Mouse (Mus musculus): Measurements from ENCODE around the gene Cnnm4. TPM values are rescaled to one million over a fixed set of nuclear protein-coding genes. Genes with fewer than 3 reads are reported as not detected.

The Cnnm4 gene
- total and polyA plus RNA-seq, 2 experiments from 2014 or later, result 10.0 to 18.5 TPM

- Histone ChIP-seq H3K27me3 (ENCODE audit: insufficient read depth, low read length) (no peaks in the 10 kb centered on the region), H3K4me1 (ENCODE audit: insufficient read depth, low read length) (no peaks in the 10 kb centered on the region), H3K36me3 (ENCODE audit: insufficient read depth, low read length) (peaks cover 19% of the 10 kb centered on the region), H3K9ac (replicated peaks; ENCODE audit: low read length) (no peak overlapping the region), H3K27ac (no peak overlapping the region), H3K9me3 (ENCODE audit: low read length) (no peaks in the 10 kb centered on the region), H3K4me2 (ENCODE audit: low read depth, low read length) (no peak overlapping the region), H3K4me3 (ENCODE audit: low read length) (no peak overlapping the region)
- DNase-seq (ENCODE audit: low spot score) (no peak), ATAC-seq (no peak)
- no peak for TF ChIP-seq CTCF (IDR thresholded peaks at IDR 0.05; ENCODE audit: low read depth)
- 48% methylated on average over 2 of the region's 2 CpGs for WGBS
These were observed 25.9 kb downstream of the Cnnm4 start for GRCm38 (mm10) chr1:36497312-36497711.

- no peak overlapping the region for H3K4me3 ChIP-seq (ENCODE audit: low read length)
- no peaks in the 10 kb centered on the region for H3K9me3 ChIP-seq (ENCODE audit: low read length)
- DNase-seq (ENCODE audit: low spot score), result peak; percentile 85
- WGBS, result 5% methylated on average over 3 of the region's 3 CpGs
- H3K36me3 ChIP-seq (ENCODE audit: insufficient read depth, low read length), result peaks cover 19% of the 10 kb centered on the region
- no peak overlapping the region for H3K27ac ChIP-seq
- ATAC-seq, result peak; percentile 43
- H3K4me2 ChIP-seq (ENCODE audit: low read depth, low read length), result no peak overlapping the region
- H3K9ac ChIP-seq (replicated peaks; ENCODE audit: low read length), result no peak overlapping the region
- TF ChIP-seq CTCF (IDR thresholded peaks at IDR 0.05; ENCODE audit: low read depth), result peak; percentile 93
- H3K4me1 ChIP-seq (ENCODE audit: insufficient read depth, low read length), result no peaks in the 10 kb centered on the region
- no peaks in the 10 kb centered on the region for H3K27me3 ChIP-seq (ENCODE audit: insufficient read depth, low read length)
These were observed 29.8 kb downstream of the Cnnm4 start for GRCm38 (mm10) chr1:36501261-36501660.

- H3K9ac ChIP-seq (replicated peaks; ENCODE audit: low read length), result no peak overlapping the region
- H3K4me1 ChIP-seq (ENCODE audit: insufficient read depth, low read length), result peaks cover 2% of the 10 kb centered on the region; the same call in 1 of the 2 replicates
- no peak overlapping the region for H3K4me2 ChIP-seq (ENCODE audit: low read depth, low read length)
- WGBS, result 80% methylated on average over 5 of the region's 5 CpGs
- TF ChIP-seq CTCF (IDR thresholded peaks at IDR 0.05; ENCODE audit: low read depth), result no peak
- ATAC-seq, result no peak
- H3K36me3 ChIP-seq (ENCODE audit: insufficient read depth, low read length), result peaks cover 9% of the 10 kb centered on the region; the same call in 1 of the 2 replicates
- no peak overlapping the region for H3K4me3 ChIP-seq (ENCODE audit: low read length)
- no peak for DNase-seq (ENCODE audit: low spot score)
- no peaks in the 10 kb centered on the region for H3K9me3 ChIP-seq (ENCODE audit: low read length)
- no peak overlapping the region for H3K27ac ChIP-seq
- H3K27me3 ChIP-seq (ENCODE audit: insufficient read depth, low read length), result no peaks in the 10 kb centered on the region
These were observed 36.8 kb downstream of the Cnnm4 start for GRCm38 (mm10) chr1:36508238-36508637.

GRCm38 (mm10) chr1:36511289-36512021, 40.0 kb downstream of the Cnnm4 start, which contains the start of gene Cnnm3:
Gene Cnnm3, plus strand, starts transcription at chr1:36511867.
- ATAC-seq (peak; percentile 97), DNase-seq (ENCODE audit: low spot score) (peak; percentile 98)
- Histone ChIP-seq H3K27me3 (ENCODE audit: insufficient read depth, low read length) (no peaks in the 10 kb centered on the region), H3K4me3 (ENCODE audit: low read length) (peak within 1 kb of the TSS; percentile 93), H3K4me2 (ENCODE audit: low read depth, low read length) (peak within 1 kb of the TSS; percentile 87), H3K9ac (replicated peaks; ENCODE audit: low read length) (peak within 1 kb of the TSS; percentile 83), H3K9me3 (ENCODE audit: low read length) (no peaks in the 10 kb centered on the region), H3K27ac (peak within 1 kb of the TSS; percentile 97), H3K36me3 (ENCODE audit: insufficient read depth, low read length) (peaks cover 9% of the 10 kb centered on the region; the same call in 1 of the 2 replicates), H3K4me1 (ENCODE audit: insufficient read depth, low read length) (peaks cover 20% of the 10 kb centered on the region)
- peak; percentile 62 for TF ChIP-seq CTCF (IDR thresholded peaks at IDR 0.05; ENCODE audit: low read depth)
- WGBS, result 1% methylated on average over 50 of the region's 51 CpGs

- H3K27me3 ChIP-seq (ENCODE audit: insufficient read depth, low read length), result no peaks in the 10 kb centered on the region
- peak overlapping the region; percentile 97 for H3K27ac ChIP-seq
- peak overlapping the region; percentile 83 for H3K9ac ChIP-seq (replicated peaks; ENCODE audit: low read length)
- DNase-seq (ENCODE audit: low spot score) (peak; percentile 75), ATAC-seq (peak; percentile 67)
- peak overlapping the region; percentile 87 for H3K4me2 ChIP-seq (ENCODE audit: low read depth, low read length)
- H3K9me3 ChIP-seq (ENCODE audit: low read length), result no peaks in the 10 kb centered on the region
- H3K4me1 ChIP-seq (ENCODE audit: insufficient read depth, low read length), result peaks cover 20% of the 10 kb centered on the region
- no peak for TF ChIP-seq CTCF (IDR thresholded peaks at IDR 0.05; ENCODE audit: low read depth)
- peak overlapping the region; percentile 93 for H3K4me3 ChIP-seq (ENCODE audit: low read length)
- H3K36me3 ChIP-seq (ENCODE audit: insufficient read depth, low read length), result peaks cover 6% of the 10 kb centered on the region; the same call in 1 of the 2 replicates
- under 1% methylated on average over 83 of the region's 126 CpGs for WGBS
These were observed 40.9 kb downstream of the Cnnm4 start for GRCm38 (mm10) chr1:36512089-36512965.

GRCm38 (mm10) chr1:36512966-36513280, 41.5 kb downstream of the Cnnm4 start:
- TF ChIP-seq CTCF (IDR thresholded peaks at IDR 0.05; ENCODE audit: low read depth), result no peak
- no peaks in the 10 kb centered on the region for H3K27me3 ChIP-seq (ENCODE audit: insufficient read depth, low read length)
- peaks cover 20% of the 10 kb centered on the region for H3K4me1 ChIP-seq (ENCODE audit: insufficient read depth, low read length)
- peak overlapping the region; percentile 97 for H3K27ac ChIP-seq
- H3K36me3 ChIP-seq (ENCODE audit: insufficient read depth, low read length), result peaks cover under 1% of the 10 kb centered on the region; the same call in 1 of the 2 replicates
- DNase-seq (ENCODE audit: low spot score) (no peak), ATAC-seq (no peak)
- H3K9me3 ChIP-seq (ENCODE audit: low read length), result no peaks in the 10 kb centered on the region
- H3K4me2 ChIP-seq (ENCODE audit: low read depth, low read length), result peak overlapping the region; percentile 87
- peak overlapping the region; percentile 83 for H3K9ac ChIP-seq (replicated peaks; ENCODE audit: low read length)
- WGBS, result under 1% methylated on average over 16 of the region's 16 CpGs
- peak overlapping the region; percentile 93 for H3K4me3 ChIP-seq (ENCODE audit: low read length)
